In genomic region chr5:146840422-146840821, GRCm38 (mm10) we compare ENCODE assay signal across 33 mouse cellular contexts.
"Had no signal": no experiment of that assay in that cellular context is flagged by ENCODE, and none has a peak within 500 bp of the region (broad histone marks: within the 10 kb centered on the region; RNA-seq: fewer than 3 reads in every experiment).

No protein-coding gene starts in this region.

- H3K9me3 ChIP-seq: heart, embryonic 10.5 days; heart, embryonic 12.5 days; heart, embryonic 13.5 days; heart, embryonic 15.5 days; hindbrain, embryonic 10.5 days; hindbrain, embryonic 12.5 days; hindbrain, embryonic 13.5 days; hindbrain, embryonic 15.5 days; intestine, embryonic 15.5 days; kidney, embryonic 15.5 days had no signal

- H3K9ac ChIP-seq: heart, embryonic 12.5 days; heart, embryonic 13.5 days; heart, embryonic 15.5 days; hindbrain, embryonic 12.5 days; hindbrain, embryonic 13.5 days; hindbrain, embryonic 14.5 days; hindbrain, embryonic 15.5 days; intestine, embryonic 15.5 days; kidney, embryonic 15.5 days had no signal

- H3K27me3 ChIP-seq: heart, embryonic 12.5 days; heart, embryonic 13.5 days; heart, embryonic 15.5 days; hindbrain, embryonic 12.5 days; hindbrain, embryonic 13.5 days; hindbrain, embryonic 15.5 days; intestine, embryonic 15.5 days; kidney, embryonic 15.5 days had no signal

- H3K27ac ChIP-seq: heart, embryonic 10.5 days; heart, embryonic 13.5 days; heart, embryonic 15.5 days; hindbrain, embryonic 10.5 days; hindbrain, embryonic 12.5 days; hindbrain, embryonic 13.5 days; hindbrain, embryonic 14.5 days; hindbrain, embryonic 15.5 days; hindbrain, postnatal 0 days; intestine, embryonic 15.5 days; kidney, postnatal 0 days had no signal

- ATAC-seq: hindbrain, embryonic 16.5 days; hindbrain, postnatal 0 days; inflammation-experienced regulatory T-cells, adult 6 months; intestine, embryonic 15.5 days; intestine, embryonic 16.5 days; intestine, postnatal 0 days had no signal

- DNase-seq: heart, postnatal 10 days; heart, postnatal 14 days; heart, postnatal 36 days; heart, postnatal 4 days; kidney, adult 11 months; kidney, adult 18-20 months; kidney, adult 2 months; kidney, adult 8-10 months; kidney, adult 9 months; kidney, postnatal 10 days; kidney, postnatal 14 days; kidney, postnatal 25 days; kidney, postnatal 36 days; kidney, postnatal 4 days; layer of hippocampus, adult 9-11 months had no signal

- H3K4me3 ChIP-seq: heart, embryonic 10.5 days; heart, embryonic 12.5 days; heart, embryonic 13.5 days; heart, embryonic 15.5 days; hindbrain, embryonic 10.5 days; hindbrain, embryonic 12.5 days; hindbrain, embryonic 13.5 days; hindbrain, embryonic 15.5 days; intestine, embryonic 15.5 days; kidney, embryonic 15.5 days; left cerebral cortex, adult 2 months had no signal

- H3K4me1 ChIP-seq: intestine, embryonic 15.5 days had no signal
